Mouse (Mus musculus) forebrain, embryonic 14.5 days (tissue): ENCODE data around the gene Syngr1. TPM values are rescaled to one million over a fixed set of nuclear protein-coding genes. Genes with fewer than 3 reads are reported as not detected.

Experiments
- ATAC-seq: fragments of 200-750 bp; cut with Nextera tagmentation; 2 replicates; pipeline ENCODE4 v1.8.0; 2017; ENCODE audit warnings: mild to moderate bottlenecking, moderate library complexity
- DNase-seq: peaks from one replicate; pipeline ENCODE4 v3.0.0-alpha.2; 2015; ENCODE audit warnings: low spot score
- H3K27ac ChIP-seq: fragments of 300-500 bp; sonication (generic); 2 replicates; pipeline ENCODE4 v1.5.1; 2014; ENCODE audit warnings: low read depth, mild to moderate bottlenecking, control low read depth, low read length, moderate library complexity
- H3K27me3 ChIP-seq: fragments of 300-500 bp; sonication (generic); replicated peaks from 2 replicates; pipeline ENCODE4 v1.6.1; 2014; ENCODE audit warnings: low read length, control low read depth, mixed read lengths; ENCODE audit not compliant: control insufficient read depth, insufficient read depth
- H3K36me3 ChIP-seq: fragments of 300-500 bp; sonication (generic); 2 replicates; pipeline ENCODE4 v1.6.1; 2014; ENCODE audit warnings: low read length, control low read depth; ENCODE audit not compliant: control insufficient read depth, insufficient read depth
- H3K4me1 ChIP-seq: fragments of 300-500 bp; sonication (generic); 2 replicates; pipeline ENCODE4 v1.6.1; 2014; ENCODE audit warnings: antibody characterized with exemption, low read length, control low read depth; ENCODE audit not compliant: control insufficient read depth, insufficient read depth
- H3K4me2 ChIP-seq: fragments of 300-500 bp; sonication (generic); 2 replicates; pipeline ENCODE4 v1.6.1; 2014; ENCODE audit warnings: mild to moderate bottlenecking, control low read depth, low read length
- H3K4me3 ChIP-seq: fragments of 300-500 bp; sonication (generic); 2 replicates; pipeline ENCODE4 v1.5.1; 2014; ENCODE audit warnings: low read depth, low read length, control low read depth
- H3K9ac ChIP-seq: fragments of 300-500 bp; sonication (generic); 2 replicates; pipeline ENCODE4 v1.6.1; 2014; ENCODE audit warnings: mild to moderate bottlenecking, low read length, control low read depth, moderate library complexity
- H3K9me3 ChIP-seq: fragments of 300-500 bp; sonication (generic); replicated peaks from 2 replicates; pipeline ENCODE4 v1.6.1; 2016; ENCODE audit warnings: low read length, control low read depth, mixed read lengths; ENCODE audit not compliant: control insufficient read depth
- WGBS: fragments of 180-500 bp; shearing (Covaris S2); extraction: QIAGEN DNeasy Blood & Tissue Kit; methylation state at CpG from one replicate; pipeline ENCODE4 v1.1.7; 2014; 5-methylcytosine and 5-hydroxymethylcytosine counted together
- polyA plus RNA-seq: library from polyadenylated mRNA; unstranded; fragments of >200 nt; fragmentation: Nextera tagmentation; extraction: Ambion mirVana; gene quantifications from 2 replicates; pipeline ENCODE4 v1.2.1, GENCODE M21; 2014

The Syngr1 gene
- polyA plus RNA-seq, 1 experiment from 2014 or later, result 28.8 TPM

DNA sequence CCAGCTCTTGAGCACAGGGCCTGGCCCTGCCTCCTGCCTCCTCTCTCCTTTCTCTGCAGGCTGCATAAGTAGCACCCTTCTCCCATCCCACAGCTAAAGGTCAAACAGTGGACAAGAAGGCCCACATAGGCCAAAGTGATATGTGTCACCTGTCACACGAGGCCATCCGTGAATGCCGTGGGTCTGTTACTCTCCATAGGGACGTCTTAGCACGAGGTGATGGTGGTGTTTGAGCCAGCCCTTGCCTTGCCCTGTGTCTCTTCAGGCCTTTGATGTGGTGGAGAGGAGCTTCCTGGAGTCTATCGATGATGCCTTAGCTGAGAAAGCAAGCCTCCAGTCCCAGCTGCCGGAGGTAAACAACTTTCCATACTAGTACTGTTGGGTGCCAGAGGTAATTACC lies 58.4 kb downstream of the Syngr1 start:
- Histone ChIP-seq H3K4me3 (no peak overlapping the region), H3K4me1 (no peaks in the 10 kb centered on the region), H3K9ac (no peak overlapping the region), H3K27me3 (no peaks in the 10 kb centered on the region), H3K36me3 (peaks cover 66% of the 10 kb centered on the region), H3K27ac (no peak overlapping the region), H3K4me2 (no peak overlapping the region), H3K9me3 (no peaks in the 10 kb centered on the region)
- 93% methylated on average over 7 of the region's 7 CpGs for WGBS
- DNase-seq (no peak), ATAC-seq (no peak)

DNA sequence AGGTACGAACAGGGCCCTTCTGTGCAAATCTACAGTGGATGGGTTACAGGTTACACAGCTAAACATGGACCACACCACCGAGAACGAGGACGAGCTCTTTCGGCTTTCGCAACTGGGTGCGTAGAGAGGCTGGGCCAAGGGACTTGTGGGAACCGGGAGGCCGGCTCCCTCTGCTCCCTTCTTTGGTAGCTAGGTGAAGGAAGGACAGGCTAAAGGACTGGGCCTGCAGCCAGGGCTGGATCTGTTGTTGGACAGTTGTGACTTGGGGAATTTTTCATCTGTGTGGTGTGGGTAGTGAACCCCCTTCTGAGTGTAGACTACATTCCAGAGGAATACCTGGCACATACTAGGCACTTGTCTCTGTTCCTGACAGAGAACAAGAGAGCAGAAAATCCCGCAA lies 61.5 kb downstream of the Syngr1 start:
- Histone ChIP-seq H3K9me3 (no peaks in the 10 kb centered on the region), H3K4me1 (no peaks in the 10 kb centered on the region), H3K4me2 (no peak overlapping the region), H3K27ac (no peak overlapping the region), H3K4me3 (no peak overlapping the region), H3K36me3 (peaks cover 93% of the 10 kb centered on the region), H3K27me3 (no peaks in the 10 kb centered on the region), H3K9ac (no peak overlapping the region)
- ATAC-seq (no peak), DNase-seq (no peak)
- 92% methylated on average over 10 of the region's 10 CpGs for WGBS

DNA sequence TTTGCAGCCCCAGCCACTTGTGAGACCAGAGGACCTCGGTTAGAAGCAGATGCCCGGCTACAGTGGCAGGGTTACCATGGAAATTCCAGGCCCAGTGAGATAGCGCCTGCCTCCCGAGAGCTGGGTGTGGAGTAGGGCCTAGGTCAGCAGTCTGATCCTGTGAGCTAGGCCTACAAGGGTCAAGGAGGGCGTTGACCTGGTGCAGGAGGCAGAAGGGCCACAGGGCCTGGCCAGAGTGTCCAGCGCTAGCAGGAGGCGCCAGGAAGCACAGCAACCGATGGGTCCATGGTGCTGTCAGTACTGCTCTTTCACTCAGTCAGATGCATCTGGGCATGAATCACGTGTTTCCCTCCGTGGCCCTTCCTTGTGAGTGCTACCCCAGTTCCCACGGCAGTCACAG lies 62.6 kb downstream of the Syngr1 start:
- peaks cover 96% of the 10 kb centered on the region for H3K36me3 ChIP-seq
- WGBS, result 85% methylated on average over 11 of the region's 11 CpGs
- no peaks in the 10 kb centered on the region for H3K4me1 ChIP-seq

GRCm38 (mm10) chr15:80155707-80156106 lies 64.6 kb downstream of the Syngr1 start:
- H3K4me1 ChIP-seq, result no peaks in the 10 kb centered on the region
- DNase-seq (no peak), ATAC-seq (no peak)
- H3K9me3 ChIP-seq, result no peaks in the 10 kb centered on the region
- H3K9ac ChIP-seq, result no peak overlapping the region
- H3K4me2 ChIP-seq, result no peak overlapping the region
- no peaks in the 10 kb centered on the region for H3K27me3 ChIP-seq
- no peak overlapping the region for H3K27ac ChIP-seq
- 94% methylated on average over 8 of the region's 8 CpGs for WGBS
- H3K36me3 ChIP-seq, result peaks cover 96% of the 10 kb centered on the region
- H3K4me3 ChIP-seq, result no peak overlapping the region

More for the DNA sequence above, 62.6 kb downstream of the Syngr1 start:
- Histone ChIP-seq H3K4me2 (no peak overlapping the region), H3K4me3 (no peak overlapping the region), H3K27ac (no peak overlapping the region), H3K9me3 (no peaks in the 10 kb centered on the region), H3K9ac (no peak overlapping the region), H3K27me3 (no peaks in the 10 kb centered on the region)
- no peak for DNase-seq
- ATAC-seq, result no peak

DNA sequence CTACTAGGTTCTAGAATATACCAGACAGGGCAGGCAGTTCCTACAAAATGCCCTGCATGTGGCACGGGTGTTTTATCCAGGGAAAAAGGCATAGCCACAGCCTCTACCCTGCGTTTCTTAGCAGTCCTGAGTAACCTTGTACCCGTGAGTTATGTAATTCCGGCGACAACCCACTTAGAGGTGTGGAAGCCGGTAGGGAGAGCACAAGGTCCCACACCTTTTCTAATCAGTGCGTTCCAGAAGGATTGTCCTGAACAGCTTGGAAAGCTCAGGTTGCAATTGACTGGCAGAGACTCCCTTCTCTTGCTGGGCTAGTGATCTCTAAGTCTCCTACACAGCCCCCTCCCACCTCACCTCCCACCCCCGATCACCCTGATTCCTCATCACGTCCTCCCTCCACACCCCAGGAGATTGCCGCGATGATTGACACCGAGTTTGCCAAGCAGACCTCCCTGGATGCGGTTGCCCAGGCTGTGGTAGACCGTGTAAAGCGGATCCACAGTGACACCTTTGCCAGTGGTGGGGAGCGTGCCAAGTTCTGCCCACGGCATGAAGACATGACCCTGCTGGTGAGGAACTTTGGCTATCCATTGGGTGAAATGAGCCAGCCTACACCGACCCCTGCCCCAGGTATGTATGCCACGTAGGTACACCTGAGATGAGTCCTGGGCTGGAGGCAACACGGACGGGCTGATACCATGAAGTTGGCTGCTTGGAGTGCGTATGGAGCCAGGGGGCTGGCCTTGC lies 66.2 kb downstream of the Syngr1 start:
- Histone ChIP-seq H3K9ac (no peak overlapping the region), H3K9me3 (no peaks in the 10 kb centered on the region), H3K4me2 (no peak overlapping the region), H3K27me3 (no peaks in the 10 kb centered on the region), H3K4me3 (no peak overlapping the region), H3K36me3 (peaks cover 98% of the 10 kb centered on the region), H3K27ac (no peak overlapping the region), H3K4me1 (no peaks in the 10 kb centered on the region)
- 92% methylated on average over 22 of the region's 22 CpGs for WGBS
- no peak for DNase-seq
- no peak for ATAC-seq

DNA sequence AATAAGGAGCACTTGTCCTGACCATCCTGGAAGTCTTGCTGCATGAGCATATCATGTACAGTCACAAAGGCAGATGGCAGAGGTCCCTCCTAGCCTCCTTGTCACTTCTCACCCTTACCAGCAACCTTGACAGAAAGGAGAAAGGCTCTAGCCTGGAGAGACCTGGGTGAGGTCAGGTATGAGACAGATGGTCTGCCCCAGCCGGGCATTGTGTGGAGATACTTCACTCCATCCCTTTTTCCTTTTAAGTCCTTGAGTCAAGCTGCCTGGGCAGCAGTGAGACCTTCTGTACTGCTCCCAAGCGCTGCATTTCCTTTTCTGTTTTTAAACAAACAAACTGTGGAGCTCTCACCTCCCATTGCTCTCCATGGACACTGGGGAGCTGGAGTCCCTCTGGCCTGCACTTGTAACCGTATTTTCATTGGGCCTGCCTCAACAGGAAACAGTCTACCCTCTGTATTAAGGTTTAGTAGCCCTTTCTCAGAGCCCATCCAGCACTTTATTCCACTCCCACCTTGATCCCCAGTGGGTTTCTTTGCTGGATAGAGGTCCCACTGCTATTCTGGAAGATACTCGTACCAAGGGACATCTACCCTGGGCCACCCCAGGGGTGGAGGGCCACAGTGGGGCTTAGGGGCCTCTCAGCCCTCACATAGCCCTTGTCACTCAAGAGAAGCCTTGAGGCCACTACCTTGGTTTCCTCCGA lies 67.0 kb downstream of the Syngr1 start:
- H3K4me1 ChIP-seq, result no peaks in the 10 kb centered on the region
- H3K36me3 ChIP-seq, result peaks cover 93% of the 10 kb centered on the region
- no peak for DNase-seq
- ATAC-seq, result no peak
- H3K27ac ChIP-seq, result no peak overlapping the region
- H3K4me3 ChIP-seq, result no peak overlapping the region
- 80% methylated on average over 5 of the region's 5 CpGs for WGBS
- no peaks in the 10 kb centered on the region for H3K27me3 ChIP-seq
- no peak overlapping the region for H3K4me2 ChIP-seq
- H3K9ac ChIP-seq, result no peak overlapping the region
- H3K9me3 ChIP-seq, result no peaks in the 10 kb centered on the region

GRCm38 (mm10) chr15:80158707-80159090 lies 67.6 kb downstream of the Syngr1 start:
- WGBS, result 74% methylated on average over 4 of the region's 4 CpGs
- H3K27ac ChIP-seq, result no peak overlapping the region
- H3K36me3 ChIP-seq, result peaks cover 88% of the 10 kb centered on the region
- H3K9ac ChIP-seq, result no peak overlapping the region
- ATAC-seq (no peak), DNase-seq (no peak)
- no peaks in the 10 kb centered on the region for H3K27me3 ChIP-seq
- no peak overlapping the region for H3K4me3 ChIP-seq
- no peak overlapping the region for H3K4me2 ChIP-seq
- H3K4me1 ChIP-seq, result no peaks in the 10 kb centered on the region
- H3K9me3 ChIP-seq, result no peaks in the 10 kb centered on the region

DNA sequence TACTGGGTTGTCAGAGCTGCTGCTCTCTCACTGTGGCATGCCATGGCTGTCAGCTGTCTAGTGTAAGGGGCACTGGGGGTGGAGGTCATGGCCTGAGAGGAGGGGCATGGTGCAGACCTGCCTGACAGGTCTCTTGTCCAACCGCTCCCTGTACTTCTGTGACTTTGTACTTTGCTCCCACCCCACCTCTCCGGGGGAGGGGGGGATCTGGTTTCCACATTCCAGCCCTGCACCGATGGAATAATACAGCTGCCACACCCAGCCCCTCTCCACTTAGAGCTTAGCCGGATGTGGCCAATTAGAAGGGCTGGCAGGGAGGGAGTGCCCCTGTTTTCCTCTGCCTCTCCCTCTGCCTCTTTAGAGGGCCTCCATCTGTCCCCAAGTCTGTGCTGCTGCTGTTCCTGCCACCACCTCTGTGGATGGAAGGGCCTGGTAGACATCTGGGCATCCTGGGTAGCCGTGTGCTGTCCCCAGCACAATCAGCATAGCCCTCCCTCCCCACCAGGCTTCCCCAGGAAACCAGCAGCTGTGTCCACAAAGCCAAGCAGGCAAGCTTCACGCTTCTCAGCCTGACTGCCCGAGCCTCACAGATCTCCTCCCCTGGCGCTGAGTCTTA lies 68.3 kb downstream of the Syngr1 start:
- Histone ChIP-seq H3K4me2 (no peak overlapping the region), H3K4me3 (no peak overlapping the region), H3K27me3 (no peaks in the 10 kb centered on the region), H3K4me1 (no peaks in the 10 kb centered on the region), H3K27ac (no peak overlapping the region; the same call in 1 of the 2 replicates), H3K36me3 (peaks cover 81% of the 10 kb centered on the region), H3K9me3 (no peaks in the 10 kb centered on the region), H3K9ac (no peak overlapping the region)
- ATAC-seq (no peak), DNase-seq (no peak)
- WGBS, result 57% methylated on average over 8 of the region's 8 CpGs

DNA sequence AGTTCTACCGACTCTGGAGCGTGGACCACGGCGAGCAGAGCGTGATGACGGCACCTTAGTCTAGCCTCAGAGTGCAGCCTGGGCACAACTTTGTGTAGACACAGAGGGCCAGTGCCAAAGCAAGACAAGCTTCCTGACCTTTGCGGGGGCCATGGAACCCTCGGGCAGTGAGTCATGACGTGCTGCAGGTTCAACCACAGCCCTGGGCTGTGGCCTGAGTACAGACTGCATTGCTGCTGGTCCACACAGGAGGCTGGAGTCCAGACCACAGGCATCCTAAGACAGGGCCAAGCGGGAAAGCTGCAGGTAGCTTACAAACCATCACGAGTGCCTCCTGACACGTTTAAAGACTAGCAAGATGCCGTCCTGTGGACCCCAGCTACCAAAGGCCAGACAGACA lies 69.1 kb downstream of the Syngr1 start:
- H3K9ac ChIP-seq, result no peak overlapping the region
- ATAC-seq, result no peak
- H3K9me3 ChIP-seq, result no peaks in the 10 kb centered on the region
- no peak overlapping the region for H3K4me2 ChIP-seq
- no peaks in the 10 kb centered on the region for H3K4me1 ChIP-seq
- no peak for DNase-seq
- no peak overlapping the region for H3K27ac ChIP-seq
- H3K36me3 ChIP-seq, result peaks cover 73% of the 10 kb centered on the region
- 93% methylated on average over 13 of the region's 13 CpGs for WGBS
- no peaks in the 10 kb centered on the region for H3K27me3 ChIP-seq
- no peak overlapping the region for H3K4me3 ChIP-seq
